Mouse (Mus musculus): Measurements from ENCODE around the gene Mafk.
A peak's percentile ranks its signal among the peaks of the same experiment; 100 is the strongest.
"Not testable (repeated sequence)": the region's sequence is repeated elsewhere in the genome, so short reads cannot be mapped to it uniquely, and the experiment has no call there.

Gene Mafk

DNA sequence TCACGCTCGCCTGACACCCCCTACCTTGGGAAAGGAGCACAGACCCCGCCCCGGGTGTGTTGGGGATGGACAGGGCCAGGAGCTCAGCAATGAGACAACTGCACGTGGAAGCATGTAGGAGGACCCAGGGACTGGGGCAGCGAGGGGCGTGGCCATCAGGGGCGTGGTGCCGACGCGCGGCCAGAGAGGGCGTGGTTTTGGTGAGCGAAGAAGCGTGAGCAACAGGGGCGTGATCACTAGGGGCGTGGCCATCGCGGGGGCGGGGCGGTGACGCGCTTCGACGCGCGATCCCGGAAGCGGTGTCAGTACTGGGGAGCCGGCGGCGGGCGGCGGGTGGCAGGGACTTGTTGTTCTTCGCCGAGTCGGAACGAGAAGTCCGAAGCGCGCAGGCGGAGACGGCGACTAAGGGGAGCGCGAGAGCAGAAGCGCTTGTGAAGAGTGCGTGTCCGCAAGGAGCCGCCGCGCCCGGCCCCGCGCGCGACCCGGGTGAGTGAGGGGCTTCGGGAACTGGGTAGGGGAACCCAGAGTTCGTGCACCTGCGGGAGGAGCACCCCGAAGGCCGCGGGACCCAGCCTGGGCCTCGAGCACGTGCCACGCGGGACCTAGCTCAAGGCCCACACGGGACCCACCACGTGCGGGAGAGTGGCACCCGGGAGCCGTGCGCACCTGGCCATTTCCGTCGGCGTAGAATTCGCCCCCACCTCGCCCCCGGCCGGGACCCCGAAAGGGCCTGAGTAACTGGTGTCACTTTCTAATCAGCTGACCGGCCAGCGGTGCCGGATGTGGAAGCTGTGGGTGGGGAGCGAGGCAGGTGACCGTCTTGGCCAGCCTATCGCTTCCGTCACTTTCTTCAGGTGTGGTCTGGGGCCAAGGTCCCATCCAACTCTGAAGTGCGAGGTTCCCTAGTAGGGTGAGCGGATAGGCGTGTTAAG is at the start of gene Mafk:
Gene Mafk, plus strand, starts transcription at position 287 of the 932 bp plus-strand sequence.
- peak; percentile 97 for DNase-seq (ENCODE audit: low spot score)

DNA sequence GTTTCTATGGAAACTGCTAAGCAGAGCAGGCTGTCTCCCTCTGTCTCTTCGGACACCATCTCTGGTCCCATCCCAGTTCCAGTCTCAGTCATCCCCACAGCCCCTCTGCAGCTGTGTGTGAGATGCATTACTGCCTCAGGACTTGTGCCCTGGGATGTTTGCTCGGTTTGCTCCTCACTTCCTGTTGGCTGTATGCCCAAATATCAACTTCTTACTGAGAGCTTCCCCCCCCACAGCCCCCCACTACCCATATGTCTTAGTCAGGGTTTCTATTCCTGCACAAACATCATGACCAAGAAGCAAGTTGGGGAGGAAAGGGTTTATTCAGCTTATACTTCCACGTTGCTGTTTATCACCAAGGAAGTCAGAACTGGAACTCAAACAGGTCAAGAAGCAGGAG is 48.7 kb upstream of the Mafk start:
- DNase-seq (ENCODE audit: low spot score) = not testable (repeated sequence)

DNA sequence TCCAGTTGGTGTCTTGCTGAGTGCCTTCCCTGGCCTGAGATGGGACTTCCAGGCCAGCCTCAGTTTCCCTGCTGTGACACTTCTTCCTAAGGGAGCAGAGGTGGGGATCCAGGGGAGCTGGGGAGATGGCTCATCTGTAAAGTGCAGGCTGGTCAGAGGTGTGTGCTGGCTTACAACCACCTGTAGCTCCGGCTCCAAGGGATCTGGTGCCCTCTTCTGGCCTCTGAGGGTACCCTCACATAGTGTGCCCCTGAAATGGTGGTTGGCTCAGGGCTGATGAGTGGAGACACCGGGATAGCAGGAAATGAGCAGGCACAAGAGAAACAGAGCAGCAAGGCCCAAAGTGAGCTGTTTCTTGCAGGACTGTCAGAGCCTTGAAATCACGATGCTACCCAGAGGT is 45.5 kb upstream of the Mafk start:
- no peak for DNase-seq (ENCODE audit: low spot score)

DNA sequence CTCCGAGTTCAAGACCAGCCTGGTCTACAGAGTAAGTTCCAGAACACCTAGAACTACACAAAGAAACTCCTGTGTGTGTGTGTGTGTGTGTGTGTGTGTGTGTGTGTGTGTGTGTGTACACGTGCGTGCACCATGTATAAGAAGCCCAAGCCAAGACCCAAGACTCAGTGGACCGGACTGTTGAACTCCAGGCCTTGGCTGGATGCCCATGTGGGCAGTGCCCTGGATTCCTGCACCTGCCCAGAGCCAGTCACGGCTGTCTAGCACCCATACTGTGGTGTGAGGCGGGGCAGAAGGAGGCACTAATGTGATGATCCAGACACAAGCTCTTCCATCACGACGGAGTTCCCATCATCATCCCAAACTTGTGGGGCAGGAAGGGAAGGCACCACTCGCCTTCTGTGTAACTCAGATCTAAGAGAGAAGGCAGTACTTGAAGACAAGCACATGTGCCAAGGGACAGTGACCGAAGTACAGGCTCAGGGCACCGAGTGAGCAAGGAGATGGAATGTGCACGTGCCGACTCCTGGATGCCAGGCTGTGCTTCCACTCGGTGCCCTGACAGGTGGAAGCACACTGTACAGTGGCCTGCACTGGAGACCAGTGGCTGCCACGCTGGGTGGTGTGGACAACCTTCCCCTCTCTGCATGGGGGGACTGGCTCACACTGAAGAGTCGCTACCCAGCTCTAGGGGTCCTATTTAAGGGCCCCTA is 41.7 kb upstream of the Mafk start:
- no peak for DNase-seq (ENCODE audit: low spot score)

DNA sequence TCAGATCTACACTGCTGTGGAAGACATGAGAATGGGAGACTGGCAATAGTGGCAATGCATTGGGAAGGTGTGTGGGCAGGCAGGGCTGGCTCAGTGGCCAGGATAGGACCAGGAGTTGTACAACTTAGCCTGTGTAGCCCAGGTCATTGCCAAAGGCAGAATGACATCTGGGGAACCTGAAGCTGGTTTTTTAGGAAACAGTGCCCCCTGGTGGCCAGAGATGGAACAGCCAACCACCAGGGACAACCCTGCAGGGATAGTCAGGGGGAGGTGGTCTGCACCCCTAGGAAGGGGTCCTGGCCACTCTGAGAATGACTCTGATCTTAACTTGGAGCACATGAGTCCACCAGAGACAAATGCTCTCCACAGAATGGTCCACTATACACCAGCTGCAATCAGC is 40.8 kb upstream of the Mafk start:
- no peak for DNase-seq (ENCODE audit: low spot score)

DNA sequence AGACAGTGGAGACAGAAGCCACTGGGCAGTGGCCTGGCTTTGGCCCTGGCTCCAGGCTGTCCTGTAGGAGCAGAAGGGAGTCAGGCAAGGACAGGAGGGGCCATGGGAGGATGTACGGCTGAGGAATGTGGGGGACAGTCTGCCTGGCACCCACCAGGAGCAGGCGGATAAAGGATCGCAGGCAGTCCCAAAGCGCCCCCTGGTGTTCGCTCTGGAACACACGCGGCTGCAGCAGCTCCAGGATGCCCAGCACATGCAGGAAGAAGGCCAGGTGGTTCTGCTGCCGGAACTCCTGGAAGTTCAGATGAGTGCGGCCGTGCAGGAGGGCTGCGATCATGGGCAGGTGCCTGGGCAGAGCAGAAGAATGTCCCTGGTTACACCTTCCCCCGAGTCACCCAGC is 36.6 kb upstream of the Mafk start:
- no peak for DNase-seq (ENCODE audit: low spot score)

DNA sequence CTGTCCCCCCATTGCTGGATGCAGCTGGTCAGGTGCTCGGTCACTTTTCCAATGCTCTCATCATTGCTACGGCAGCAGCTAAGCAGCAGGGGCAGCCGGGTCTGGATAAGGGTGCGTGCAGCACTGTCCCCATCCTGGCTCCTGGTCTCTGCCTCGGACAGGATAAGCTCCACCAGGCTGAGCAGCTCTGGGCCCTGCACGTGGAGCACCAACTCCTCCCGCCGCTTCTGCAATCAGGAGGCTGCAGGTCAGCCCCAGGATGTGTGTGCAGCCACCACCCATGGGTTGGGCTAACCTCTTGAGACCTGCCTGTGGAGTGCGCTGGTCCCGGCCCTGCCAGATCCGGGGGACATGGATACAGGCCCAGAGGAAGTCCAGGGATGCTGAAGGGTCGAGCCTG is 35.2 kb upstream of the Mafk start:
- DNase-seq (ENCODE audit: low spot score) = no peak

DNA sequence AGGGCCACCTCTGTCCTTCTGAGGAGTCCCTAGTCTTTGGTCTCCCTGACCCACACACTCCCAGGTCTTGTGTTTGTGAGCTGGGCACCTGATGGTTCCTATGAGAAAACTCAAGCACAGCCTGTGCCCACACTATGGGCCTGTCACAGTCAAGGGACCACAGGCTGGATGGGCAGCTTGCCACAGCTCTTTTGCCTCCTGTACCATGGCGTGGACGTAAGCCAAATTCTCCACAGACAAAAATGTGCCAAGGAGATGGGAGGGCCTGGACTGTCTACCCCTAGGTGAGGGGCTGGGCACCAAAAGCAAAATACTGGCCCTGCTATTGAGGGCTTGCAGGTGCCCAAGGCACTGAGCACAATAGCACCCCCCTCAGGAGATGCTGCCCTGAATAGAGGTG is 34.7 kb upstream of the Mafk start:
- no peak for DNase-seq (ENCODE audit: low spot score)

DNA sequence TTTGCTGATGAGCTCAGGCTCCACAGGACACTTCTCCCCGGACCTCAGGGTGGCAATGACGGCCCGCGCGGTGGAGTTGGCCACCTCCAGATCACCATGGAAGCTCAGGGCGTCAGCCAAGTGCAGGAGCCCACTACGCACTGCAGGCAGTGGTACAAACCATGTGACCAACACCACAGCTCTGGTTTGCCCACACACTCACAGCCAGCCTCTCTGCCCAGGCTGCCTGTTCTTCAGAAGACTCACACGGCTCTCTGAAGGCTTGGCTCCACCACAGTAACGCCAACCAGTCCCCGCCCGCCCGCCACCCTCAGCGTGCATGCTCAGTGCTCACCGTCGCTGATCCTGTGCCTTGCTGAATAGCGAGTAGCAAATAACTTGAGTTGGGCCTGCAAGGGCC is 33.2 kb upstream of the Mafk start:
- no peak for DNase-seq (ENCODE audit: low spot score)

DNA sequence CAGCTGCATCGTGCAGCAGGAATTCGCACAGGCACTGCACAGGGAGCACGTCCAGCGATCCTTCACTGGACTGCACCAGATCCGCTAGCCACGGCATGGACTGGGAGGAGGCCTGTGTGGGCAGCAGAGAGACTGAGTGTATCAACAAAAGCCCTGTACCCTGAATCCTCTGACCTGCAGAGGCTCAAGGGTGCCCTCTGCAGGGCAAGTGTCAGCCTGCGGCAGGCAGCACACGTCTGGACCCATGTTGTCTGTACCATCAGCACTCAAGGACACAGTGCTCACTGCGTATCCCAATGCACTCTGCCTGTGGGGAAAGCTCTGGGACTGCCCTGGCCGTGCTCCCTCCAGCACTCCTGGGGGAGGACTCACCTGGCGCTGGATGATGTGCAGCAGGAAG is 27.0 kb upstream of the Mafk start:
- no peak for DNase-seq (ENCODE audit: low spot score)

DNA sequence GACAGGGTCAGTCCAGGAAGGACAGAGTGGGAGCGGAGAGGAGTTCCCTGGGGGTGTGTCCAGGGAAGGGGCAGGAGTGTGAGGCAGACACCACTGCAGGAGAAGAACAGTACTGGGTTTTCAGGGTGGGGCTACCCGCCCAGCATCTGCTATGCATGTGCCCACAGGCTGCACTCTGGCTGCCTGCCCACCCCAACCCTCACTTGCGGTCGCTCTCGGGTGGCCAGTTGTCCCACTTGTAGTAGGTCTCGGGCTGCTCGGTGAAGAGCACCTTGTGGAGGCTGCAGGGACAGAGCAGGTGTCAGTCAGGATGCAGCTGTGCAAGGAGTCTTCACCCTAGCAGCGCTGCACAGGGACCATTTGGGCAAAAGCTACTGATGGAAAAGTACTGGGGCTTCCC is 23.1 kb upstream of the Mafk start:
- DNase-seq (ENCODE audit: low spot score) = no peak

DNA sequence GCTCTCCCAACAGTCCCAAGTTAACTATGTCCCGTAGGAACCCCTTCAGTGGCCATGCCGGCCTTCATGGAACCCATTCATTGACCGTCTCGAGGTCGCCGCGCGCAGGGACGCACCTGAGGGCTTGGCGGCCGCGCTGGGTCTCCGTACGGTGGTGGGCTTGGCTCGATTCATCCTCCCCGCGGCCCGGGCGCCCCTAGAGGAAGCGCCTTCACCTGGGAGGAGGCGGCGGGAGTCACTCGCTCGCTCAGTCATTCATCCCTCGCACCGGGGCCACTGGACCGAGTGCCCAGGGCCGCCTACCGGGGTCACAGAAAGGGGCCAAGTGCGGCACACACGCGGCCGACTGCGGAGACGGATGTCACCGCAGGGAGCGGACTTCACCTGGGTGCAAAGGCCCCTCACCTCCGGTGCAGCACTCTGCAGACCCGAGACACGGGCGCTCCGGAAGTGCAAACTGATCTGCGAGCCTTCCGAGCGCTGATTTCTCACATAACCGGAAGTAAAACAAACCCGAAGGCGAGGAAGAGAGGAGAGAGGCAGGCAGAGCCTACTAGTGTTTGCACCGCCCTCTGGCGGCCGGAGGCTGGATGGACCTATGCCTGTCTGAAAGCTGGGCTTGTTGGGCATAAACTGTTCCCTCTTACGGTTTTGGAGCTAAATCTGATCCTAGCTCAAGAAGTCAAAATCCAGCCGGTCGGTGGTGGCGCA is 15.9 kb upstream of the Mafk start, which contains the start of gene Ints1:
Gene Ints1, minus strand, starts transcription at position 459 of the 711 bp plus-strand sequence.
- peak; percentile 84 for DNase-seq (ENCODE audit: low spot score)

DNA sequence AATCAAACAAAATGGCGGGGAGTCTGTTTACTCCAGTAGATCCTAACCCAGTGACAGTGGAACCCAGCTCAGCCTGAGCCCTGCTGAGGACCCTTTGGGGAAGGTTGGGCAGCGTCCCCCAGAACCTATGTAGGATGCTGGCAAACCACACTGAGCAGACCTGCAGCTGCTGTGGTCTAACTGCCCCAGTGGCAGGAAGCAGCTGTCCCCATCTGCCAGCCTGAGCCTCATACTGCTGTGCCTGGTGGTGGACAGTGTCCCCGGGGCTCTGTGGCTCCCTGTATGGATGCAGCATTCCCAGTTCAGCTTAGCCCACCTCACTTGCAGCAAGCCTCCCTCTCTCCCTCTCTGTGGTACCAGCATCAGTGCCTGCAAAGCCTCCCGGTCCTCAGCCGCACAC is 14.3 kb upstream of the Mafk start:
- no peak for DNase-seq (ENCODE audit: low spot score)

DNA sequence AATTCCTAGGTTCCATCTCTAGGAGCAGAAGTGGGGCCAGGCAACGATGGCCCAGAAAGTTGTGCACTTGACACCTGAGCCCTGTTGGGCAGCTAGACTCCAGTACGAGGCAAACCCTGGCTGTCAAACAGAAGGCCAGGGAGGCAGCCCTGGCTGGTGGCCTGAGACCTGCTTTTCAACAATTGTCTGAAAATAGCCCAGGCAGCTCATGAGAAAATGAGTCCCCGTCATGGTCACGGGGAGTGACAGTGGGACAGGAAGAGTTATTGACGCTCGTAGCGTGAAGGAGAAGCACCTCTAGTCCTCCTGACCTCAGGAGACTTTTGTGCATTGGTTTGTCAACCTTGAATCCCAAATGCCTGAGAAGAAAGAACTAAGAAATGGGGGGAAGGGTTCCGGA is 9.9 kb upstream of the Mafk start:
- no peak for DNase-seq (ENCODE audit: low spot score)

DNA sequence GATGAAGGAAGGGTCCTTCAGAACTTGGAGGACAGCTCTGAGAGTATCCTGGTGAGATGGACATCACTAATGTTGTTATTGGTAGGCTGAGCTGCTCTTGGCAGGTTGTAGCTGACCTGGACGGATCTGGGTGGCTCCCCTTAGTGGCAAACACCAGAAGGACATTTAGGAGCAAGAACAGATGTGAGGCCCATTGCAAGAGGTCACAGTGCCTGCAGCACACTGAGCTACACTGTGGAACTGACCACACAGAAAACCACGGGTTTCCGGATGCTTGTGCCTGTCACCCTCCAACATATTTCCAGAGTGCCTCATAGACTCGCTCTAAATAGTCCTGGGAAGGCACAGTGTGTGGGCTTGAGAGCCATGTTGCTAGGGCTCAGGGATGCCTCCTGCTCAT is 1.8 kb upstream of the Mafk start:
- no peak for DNase-seq (ENCODE audit: low spot score)

DNA sequence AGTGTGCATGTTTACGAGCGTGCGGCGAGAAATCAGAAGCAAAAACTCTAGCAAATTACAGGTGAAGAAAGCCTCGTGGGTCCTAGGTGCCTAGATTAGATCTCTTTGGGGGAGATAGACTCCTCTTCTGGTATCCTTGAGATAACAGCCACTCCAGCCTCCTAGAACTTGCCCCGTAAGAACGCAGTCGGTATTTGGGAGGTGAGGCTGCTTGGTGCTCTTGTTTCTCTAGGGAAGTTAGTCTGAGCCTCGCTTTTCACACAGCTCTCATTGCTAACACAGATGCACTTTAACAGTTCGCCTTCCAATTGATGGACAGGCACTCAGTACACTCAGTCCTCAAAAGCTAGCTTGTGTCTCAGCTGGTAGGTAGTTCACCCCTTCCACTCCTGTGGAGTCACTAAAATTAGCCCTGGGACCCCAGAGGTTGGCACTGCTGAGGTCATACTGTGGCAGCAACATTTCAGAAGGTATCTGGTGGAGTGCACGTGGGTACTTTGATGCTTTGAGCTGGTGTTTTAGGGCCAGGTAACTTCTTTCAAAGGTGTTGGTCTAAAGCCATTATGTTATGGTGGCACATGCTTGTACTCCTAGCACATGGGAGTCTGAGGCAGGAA is 954 bp downstream of the Mafk start:
- DNase-seq (ENCODE audit: low spot score) = no peak

DNA sequence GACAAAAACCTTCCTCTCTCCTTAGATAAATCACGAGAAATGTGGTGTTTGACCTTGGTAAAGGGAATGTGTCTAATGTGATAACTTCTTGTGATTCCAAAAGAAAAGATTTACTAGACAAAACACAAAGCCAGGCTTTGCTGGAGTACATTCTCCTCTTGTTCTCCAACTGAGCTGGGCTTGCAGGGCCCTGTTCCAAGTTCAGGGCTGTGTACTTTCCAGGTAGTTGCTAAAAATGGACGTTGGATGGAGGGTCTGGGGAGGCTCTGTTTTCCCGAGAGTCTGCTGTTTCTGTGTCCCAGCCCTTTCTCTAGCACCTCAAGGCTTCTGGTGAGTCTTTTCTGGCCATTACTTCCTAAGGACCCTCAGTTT is 1.6 kb downstream of the Mafk start:
- DNase-seq (ENCODE audit: low spot score) = no peak

DNA sequence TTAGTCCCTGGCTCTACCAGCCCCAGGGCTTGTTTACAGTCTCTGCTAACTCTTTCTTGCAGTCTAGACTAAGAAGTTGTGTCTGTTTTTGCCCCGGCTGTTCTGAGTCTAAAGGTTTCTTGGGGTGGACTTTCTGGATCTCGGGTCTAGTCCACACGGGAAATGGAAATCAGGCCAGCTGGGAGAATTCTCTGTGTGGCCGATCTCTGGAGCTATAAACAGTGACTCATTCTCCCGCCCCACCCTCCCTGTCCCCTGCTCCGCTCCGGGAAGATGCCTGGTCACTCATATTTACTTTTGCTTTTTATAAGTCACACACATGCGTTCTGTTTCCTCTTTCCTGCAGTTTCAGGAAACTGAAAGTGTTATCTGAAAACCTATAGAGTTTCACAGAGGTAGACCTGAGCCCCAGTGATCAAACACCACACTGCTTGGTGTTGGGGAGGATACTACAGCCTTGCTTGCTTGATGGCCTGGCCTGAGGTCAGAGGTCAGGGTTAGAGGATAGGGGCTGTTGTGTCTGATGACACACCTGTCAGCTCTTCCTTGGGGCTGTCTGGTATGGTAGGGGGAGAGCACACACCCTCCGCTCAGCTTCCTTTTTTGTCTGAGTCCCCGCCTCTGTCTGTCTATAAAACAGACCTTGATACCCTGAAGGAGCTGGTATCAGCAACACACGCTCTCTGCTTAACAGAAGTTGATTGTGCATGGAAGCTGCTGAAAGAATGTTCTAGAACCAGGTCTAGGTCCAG is 2.2 kb downstream of the Mafk start:
- DNase-seq (ENCODE audit: low spot score) = no peak

DNA sequence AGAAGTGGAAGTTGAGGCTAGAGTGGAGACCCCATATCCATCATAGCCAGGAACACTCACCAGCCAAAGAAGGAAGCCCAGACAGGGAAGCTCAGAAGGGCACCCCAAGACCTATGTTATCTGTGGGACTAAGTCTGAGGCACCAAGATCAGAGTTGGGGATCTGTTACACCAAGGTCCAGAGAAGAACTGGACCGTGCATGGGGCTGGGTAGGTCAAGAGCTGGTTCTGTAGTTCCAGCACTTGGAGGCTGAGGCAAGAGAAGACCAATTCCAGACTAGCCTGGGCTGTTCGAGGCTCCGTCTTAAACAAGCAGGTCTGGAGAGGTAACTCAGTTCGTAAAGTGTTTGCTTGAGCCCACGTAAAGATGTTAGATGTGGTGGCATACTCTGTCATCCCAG is 2.8 kb downstream of the Mafk start:
- DNase-seq (ENCODE audit: low spot score) = no peak

DNA sequence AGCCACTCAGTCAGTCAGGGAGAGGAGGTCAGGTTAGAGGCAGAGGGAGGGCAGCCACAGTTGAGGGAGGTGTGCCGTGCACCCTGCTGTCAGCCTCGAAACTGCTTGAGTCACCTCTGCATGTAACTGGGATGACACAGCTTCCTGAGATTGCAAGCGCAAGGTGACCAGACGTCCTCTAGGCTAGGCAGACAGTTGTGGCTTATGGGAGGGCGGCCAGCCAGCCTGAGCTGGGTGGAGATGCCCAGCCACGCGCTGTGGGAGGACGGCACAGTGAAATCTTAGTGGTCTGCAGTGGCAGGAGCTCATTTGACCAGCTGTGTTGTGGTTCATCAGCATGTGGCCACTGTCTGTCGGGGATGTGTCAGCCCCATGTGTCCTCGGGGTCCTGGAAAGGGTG is 3.6 kb downstream of the Mafk start:
- DNase-seq (ENCODE audit: low spot score) = no peak

DNA sequence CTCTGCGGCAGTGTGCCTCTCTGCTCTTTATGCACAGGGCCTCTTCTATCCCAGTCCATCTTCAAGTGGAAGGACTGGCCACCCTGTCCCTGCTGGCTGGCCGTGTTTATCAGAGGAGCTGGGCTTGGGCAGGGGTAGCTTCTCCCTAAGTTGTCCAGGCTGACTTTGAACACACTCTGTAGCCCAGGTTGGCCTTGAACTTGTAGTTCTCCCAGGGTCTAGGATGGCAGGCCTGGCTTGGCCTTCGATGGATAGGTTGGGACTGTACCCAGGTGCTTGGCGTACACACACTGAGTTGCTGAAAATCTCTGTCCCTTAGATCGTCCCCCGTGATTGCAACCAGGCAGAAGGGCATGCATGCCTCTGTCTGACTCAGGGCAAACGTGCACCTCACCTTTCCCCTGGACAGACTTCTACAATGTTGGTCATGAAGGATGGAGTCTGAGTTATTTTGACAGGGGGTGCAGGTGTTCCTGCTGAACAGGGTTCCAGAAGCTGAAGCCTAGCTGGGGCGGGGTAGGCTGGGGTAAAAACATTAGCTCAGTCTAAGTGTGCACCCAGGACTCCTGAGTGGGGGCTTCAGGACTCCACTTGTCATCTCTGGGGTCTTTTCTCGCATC is 4.8 kb downstream of the Mafk start:
- DNase-seq (ENCODE audit: low spot score) = no peak
